Mouse (Mus musculus): ENCODE results near the gene Ctsa. TPM values are rescaled to one million over a fixed set of nuclear protein-coding genes. Genes with fewer than 3 reads are reported as not detected.

The Ctsa gene
- 318 and 362 TPM in 2 replicates for polyA plus RNA-seq (2012; rRNA removed)

DNA sequence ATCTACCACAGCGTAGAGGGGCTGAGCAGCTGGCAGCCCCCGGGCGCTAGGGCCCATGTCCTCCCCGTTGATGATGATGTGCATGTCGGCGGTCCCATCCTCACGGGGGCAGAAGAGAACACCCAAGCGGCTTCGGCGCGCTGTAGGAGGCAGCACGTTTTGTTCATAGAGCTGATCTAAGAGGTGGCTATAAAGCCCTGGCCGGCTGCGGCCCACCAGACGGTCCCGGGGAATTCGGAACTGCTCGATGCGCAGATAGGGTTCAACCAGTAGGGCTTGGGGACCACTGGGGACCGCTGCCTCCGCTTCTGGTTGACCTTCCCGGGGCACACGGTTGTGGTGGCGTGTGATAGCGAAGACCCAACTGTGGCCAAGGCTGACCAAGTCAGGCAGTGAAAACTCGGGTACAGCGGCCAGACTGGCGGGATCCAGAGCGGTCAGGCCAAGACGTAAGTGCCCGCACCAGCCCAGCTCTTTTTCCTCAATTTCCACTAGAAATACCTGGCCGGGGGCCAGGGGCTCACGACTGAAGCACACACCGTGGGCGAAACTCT is at the start of gene Ctsa:
TSS of gene Ctsa (plus strand) at position 126 of the 554 bp plus-strand sequence.
- Histone ChIP-seq H3K36me3 (ENCODE audit: control insufficient read depth, insufficient read depth, low read length) (peaks cover 16% of the 10 kb centered on the region), H3K4me3 (ENCODE audit: extremely low read depth, insufficient read depth, insufficient read length) (peak within 1 kb of the TSS; percentile 83), H3K4me1 (ENCODE audit: control insufficient read depth, insufficient read depth, insufficient read length) (peaks cover 5% of the 10 kb centered on the region; the same call in 1 of the 2 replicates), H3K27me3 (ENCODE audit: control insufficient read depth, insufficient read depth, low read length) (no peaks in the 10 kb centered on the region), H3K27ac (ENCODE audit: insufficient read depth, low read length) (peak within 1 kb of the TSS; percentile 85)
- DNase-seq (ENCODE audit: low read depth in 1 of 2, low spot score in 2 of 2), result peak; percentile 65 to 85
- no peak for TF ChIP-seq POLR2A (IDR thresholded peaks at IDR 0.05; ENCODE audit: low read depth, low read length)
- TF ChIP-seq CTCF (IDR thresholded peaks at IDR 0.05; ENCODE audit: extremely low read depth, insufficient read depth, insufficient read length, insufficient replicate concordance), result peak; percentile 70; the same call in 1 of the 2 replicates
- WGBS, result under 1% methylated on average over 35 of the region's 35 CpGs

DNA sequence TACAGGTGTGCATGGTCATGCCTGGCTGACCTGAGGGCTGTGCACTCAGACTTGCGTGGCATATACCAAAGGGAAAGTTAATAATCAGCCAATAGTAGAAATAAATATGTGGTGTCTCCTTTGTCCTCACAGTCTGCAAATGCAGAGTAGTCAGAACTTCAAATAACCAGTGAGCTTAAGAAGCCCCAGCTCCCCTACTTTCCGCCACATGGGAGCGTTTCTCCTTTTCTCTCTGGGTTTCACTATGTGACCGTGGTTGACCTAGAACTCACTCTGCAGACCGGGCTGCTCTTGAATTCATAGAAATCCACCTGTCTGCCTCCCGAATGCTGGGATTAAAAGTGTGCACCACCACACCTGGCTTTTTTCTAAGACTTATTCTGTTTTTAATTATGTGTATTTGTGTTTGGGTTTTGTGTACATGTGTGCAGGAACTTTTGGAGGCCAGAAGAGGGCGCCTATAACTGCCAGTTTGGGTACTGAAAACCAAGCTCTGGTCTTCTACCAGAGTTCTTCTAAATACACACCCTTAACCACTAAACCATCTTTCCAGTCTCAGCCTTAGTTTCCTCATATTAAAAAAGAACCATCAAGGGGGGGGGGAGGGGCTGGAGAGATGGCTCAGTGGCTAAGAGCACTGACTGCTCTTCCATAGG is 48.6 kb upstream of the Ctsa start:
- H3K36me3 ChIP-seq (ENCODE audit: control insufficient read depth, insufficient read depth, low read length), result no peaks in the 10 kb centered on the region
- no peaks in the 10 kb centered on the region for H3K27me3 ChIP-seq (ENCODE audit: control insufficient read depth, insufficient read depth, low read length)
- WGBS, result 76% methylated on average over 7 of the region's 7 CpGs
- H3K4me1 ChIP-seq (ENCODE audit: control insufficient read depth, insufficient read depth, insufficient read length), result peaks cover 7% of the 10 kb centered on the region; the same call in 1 of the 2 replicates
- DNase-seq (ENCODE audit: low read depth in 1 of 2, low spot score in 2 of 2), result no peak
- H3K4me3 ChIP-seq (ENCODE audit: extremely low read depth, insufficient read depth, insufficient read length), result no peak overlapping the region
- TF ChIP-seq POLR2A (IDR thresholded peaks at IDR 0.05; ENCODE audit: low read depth, low read length) (no peak), CTCF (IDR thresholded peaks at IDR 0.05; ENCODE audit: extremely low read depth, insufficient read depth, insufficient read length, insufficient replicate concordance) (no peak)
- H3K27ac ChIP-seq (ENCODE audit: insufficient read depth, low read length), result no peak overlapping the region

DNA sequence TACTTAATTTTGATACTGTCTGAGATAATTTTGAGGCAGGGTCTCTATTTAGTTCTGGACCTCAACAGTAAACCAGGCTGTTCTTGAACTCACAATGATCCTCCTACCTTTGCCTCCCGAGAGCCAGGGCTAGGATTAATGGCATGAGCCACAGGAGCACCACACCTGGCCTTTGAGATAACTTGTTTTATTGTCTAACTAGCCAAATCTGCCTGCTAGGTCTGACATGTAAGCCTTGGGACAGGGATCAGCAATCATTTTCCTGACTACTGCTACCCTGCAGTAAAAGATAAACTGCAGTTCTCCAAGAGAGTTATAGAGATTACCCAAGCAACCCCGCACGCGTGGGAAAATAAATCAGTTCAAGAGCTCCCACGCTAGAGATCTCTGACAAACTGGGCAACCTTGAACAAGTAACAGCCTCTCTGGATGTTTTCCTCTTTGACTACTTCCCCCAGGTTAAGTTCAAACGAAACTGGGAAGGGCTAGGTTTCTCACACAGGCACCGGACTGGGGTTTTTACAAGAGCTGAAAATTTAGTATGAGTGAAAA is 47.7 kb upstream of the Ctsa start:
- no peak for DNase-seq (ENCODE audit: low read depth in 1 of 2, low spot score in 2 of 2)
- H3K4me1 ChIP-seq (ENCODE audit: control insufficient read depth, insufficient read depth, insufficient read length), result peaks cover 7% of the 10 kb centered on the region; the same call in 1 of the 2 replicates
- TF ChIP-seq POLR2A (IDR thresholded peaks at IDR 0.05; ENCODE audit: low read depth, low read length), result no peak
- TF ChIP-seq CTCF (IDR thresholded peaks at IDR 0.05; ENCODE audit: extremely low read depth, insufficient read depth, insufficient read length, insufficient replicate concordance), result no peak
- 15% methylated on average over 7 of the region's 7 CpGs for WGBS
- H3K27ac ChIP-seq (ENCODE audit: insufficient read depth, low read length), result no peak overlapping the region
- H3K4me3 ChIP-seq (ENCODE audit: extremely low read depth, insufficient read depth, insufficient read length), result peak overlapping the region; percentile 85
- no peaks in the 10 kb centered on the region for H3K36me3 ChIP-seq (ENCODE audit: control insufficient read depth, insufficient read depth, low read length)
- no peaks in the 10 kb centered on the region for H3K27me3 ChIP-seq (ENCODE audit: control insufficient read depth, insufficient read depth, low read length)

DNA sequence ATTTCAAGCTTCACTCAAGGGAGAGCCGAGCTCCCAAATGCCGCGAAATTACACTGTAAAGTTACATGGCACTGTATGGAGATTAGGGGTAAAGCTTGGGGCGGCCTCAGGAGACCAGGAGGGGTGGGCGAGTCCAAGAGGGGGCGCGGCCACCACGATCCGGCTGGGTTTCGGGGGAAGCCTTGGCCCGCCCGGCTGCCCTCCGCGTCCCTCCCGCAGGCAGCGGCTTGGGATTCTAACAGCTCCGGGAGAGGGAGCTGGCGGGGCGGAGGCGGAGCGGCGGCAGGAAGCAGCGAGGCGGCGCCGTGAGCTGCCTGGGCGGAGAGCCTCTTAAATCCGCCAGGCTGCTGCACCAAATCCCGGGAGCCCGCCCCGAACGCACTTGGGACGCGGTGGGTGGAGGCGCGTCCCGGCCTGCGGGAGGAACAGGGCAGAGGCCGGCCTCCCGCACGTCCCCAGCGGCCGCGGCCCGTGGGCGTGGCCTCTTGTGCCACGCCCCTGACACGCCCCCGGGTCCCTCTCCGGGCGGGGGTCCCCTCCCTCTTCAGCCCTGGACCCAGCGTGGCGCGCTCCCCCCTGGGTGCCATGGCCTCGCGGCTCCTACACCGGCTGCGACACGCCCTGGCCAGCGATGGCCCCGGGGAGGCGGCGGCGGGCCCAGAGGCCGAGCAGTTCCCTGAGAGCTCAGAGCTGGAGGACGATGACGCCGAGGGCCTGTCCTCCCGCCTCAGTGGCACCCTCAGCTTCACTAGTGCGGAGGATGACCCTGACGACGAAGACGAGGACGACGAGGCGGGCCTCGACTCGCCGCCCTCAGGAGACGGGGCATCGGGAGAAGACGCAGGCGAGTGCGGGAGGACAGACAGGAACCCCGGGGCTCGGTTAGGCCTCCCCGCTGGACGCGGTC is 46.9 kb upstream of the Ctsa start, which contains the start of gene Snx21:
TSS of gene Snx21 (plus strand) at position 343 of the 907 bp plus-strand sequence.
- H3K36me3 ChIP-seq (ENCODE audit: control insufficient read depth, insufficient read depth, low read length), result no peaks in the 10 kb centered on the region
- WGBS, result under 1% methylated on average over 87 of the region's 89 CpGs
- peaks cover 7% of the 10 kb centered on the region; the same call in 1 of the 2 replicates for H3K4me1 ChIP-seq (ENCODE audit: control insufficient read depth, insufficient read depth, insufficient read length)
- peak within 1 kb of the TSS; percentile 65 for H3K27ac ChIP-seq (ENCODE audit: insufficient read depth, low read length)
- peak within 1 kb of the TSS; percentile 85 for H3K4me3 ChIP-seq (ENCODE audit: extremely low read depth, insufficient read depth, insufficient read length)
- TF ChIP-seq POLR2A (IDR thresholded peaks at IDR 0.05; ENCODE audit: low read depth, low read length) (no peak), CTCF (IDR thresholded peaks at IDR 0.05; ENCODE audit: extremely low read depth, insufficient read depth, insufficient read length, insufficient replicate concordance) (no peak)
- peak in 1 of 2 experiments; percentile 47 for DNase-seq (ENCODE audit: low read depth in 1 of 2, low spot score in 2 of 2)
- no peaks in the 10 kb centered on the region for H3K27me3 ChIP-seq (ENCODE audit: control insufficient read depth, insufficient read depth, low read length)

DNA sequence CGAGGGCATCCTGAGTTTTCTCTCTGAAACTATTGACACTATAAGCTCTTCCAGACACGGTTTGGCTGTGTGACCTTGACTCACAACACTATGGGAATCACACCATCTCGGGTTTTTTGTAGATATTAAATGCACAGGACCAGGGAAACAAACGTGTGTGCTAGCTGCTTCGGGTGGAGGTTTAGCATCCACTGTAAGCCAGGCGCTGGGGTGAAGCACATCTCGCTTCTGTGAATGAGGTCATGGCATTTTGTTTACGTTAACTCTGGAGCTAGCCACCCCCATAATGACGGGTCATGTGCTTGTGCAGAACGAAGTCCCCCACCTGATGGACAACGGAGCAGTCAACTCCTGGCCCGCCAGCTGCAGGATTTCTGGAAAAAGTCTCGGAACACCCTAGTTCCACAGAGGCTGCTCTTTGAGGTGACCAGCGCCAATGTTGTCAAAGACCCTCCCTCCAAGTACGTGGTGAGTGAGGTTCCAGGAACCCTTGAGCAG is 46.2 kb upstream of the Ctsa start:
- no peak for DNase-seq (ENCODE audit: low read depth in 1 of 2, low spot score in 2 of 2)

DNA sequence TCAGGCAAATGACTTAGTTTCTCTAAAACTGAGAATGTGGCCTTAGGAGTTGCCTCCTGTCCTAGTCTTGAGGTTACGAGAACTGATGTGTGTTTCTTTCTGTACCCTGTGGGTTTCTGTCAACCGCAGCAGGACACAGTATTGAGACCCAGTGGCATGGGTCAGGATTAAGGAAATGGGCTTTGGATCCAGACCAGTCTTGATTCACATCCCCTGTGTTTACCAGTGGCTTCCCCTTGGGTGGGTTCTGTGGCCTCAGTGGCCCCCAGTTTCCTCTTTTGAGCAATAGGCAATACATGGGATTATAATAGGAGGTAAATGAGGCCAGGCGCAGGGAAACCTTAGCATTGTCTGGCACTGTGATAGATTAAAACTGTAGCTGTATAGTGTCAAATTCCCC is 45.6 kb upstream of the Ctsa start:
- DNase-seq (ENCODE audit: low read depth in 1 of 2, low spot score in 2 of 2), result no peak
- H3K27me3 ChIP-seq (ENCODE audit: control insufficient read depth, insufficient read depth, low read length), result no peaks in the 10 kb centered on the region
- WGBS, result 72% methylated on average over 3 of the region's 3 CpGs
- H3K27ac ChIP-seq (ENCODE audit: insufficient read depth, low read length), result no peak overlapping the region
- peaks cover 6% of the 10 kb centered on the region for H3K36me3 ChIP-seq (ENCODE audit: control insufficient read depth, insufficient read depth, low read length)
- no peak for TF ChIP-seq POLR2A (IDR thresholded peaks at IDR 0.05; ENCODE audit: low read depth, low read length)
- no peak for TF ChIP-seq CTCF (IDR thresholded peaks at IDR 0.05; ENCODE audit: extremely low read depth, insufficient read depth, insufficient read length, insufficient replicate concordance)
- peaks cover 7% of the 10 kb centered on the region; the same call in 1 of the 2 replicates for H3K4me1 ChIP-seq (ENCODE audit: control insufficient read depth, insufficient read depth, insufficient read length)
- no peak overlapping the region for H3K4me3 ChIP-seq (ENCODE audit: extremely low read depth, insufficient read depth, insufficient read length)

More for the DNA sequence above, 46.2 kb upstream of the Ctsa start:
- 27% methylated on average over 15 of the region's 15 CpGs for whole genome bisulfite sequencing
- H3K4me1 ChIP-seq (ENCODE audit: control insufficient read depth, insufficient read depth, insufficient read length), result peaks cover 7% of the 10 kb centered on the region; the same call in 1 of the 2 replicates
- peaks cover 1% of the 10 kb centered on the region; the same call in 1 of the 2 replicates for H3K36me3 ChIP-seq (ENCODE audit: control insufficient read depth, insufficient read depth, low read length)
- H3K4me3 ChIP-seq (ENCODE audit: extremely low read depth, insufficient read depth, insufficient read length), result peak overlapping the region; percentile 85; the same call in 1 of the 2 replicates
- peak overlapping the region; percentile 65; the same call in 1 of the 2 replicates for H3K27ac ChIP-seq (ENCODE audit: insufficient read depth, low read length)
- TF ChIP-seq CTCF (IDR thresholded peaks at IDR 0.05; ENCODE audit: extremely low read depth, insufficient read depth, insufficient read length, insufficient replicate concordance) (no peak), POLR2A (IDR thresholded peaks at IDR 0.05; ENCODE audit: low read depth, low read length) (no peak)
- no peaks in the 10 kb centered on the region for H3K27me3 ChIP-seq (ENCODE audit: control insufficient read depth, insufficient read depth, low read length)
